ENCODE assay signal across 34 mouse cellular contexts in the genomic region with DNA sequence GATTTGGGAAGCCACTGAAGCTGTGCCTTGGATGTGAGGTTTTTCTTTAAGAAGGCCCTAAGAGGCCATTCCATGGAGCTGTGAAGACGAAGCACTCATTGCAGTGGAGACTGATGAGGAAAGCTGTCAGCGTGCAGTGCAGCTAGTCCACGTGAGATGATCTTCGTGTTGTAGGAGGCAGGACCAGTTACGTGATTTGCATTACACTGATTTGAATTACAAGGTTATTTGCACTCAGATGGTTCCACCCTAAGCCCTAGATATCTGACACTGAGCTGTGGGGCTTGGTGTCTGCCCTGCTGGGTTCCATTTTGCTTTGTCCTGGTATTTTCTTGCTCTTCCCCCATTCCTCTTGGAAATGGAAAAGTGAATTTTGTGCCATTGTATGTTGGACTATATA. TPM values are rescaled to one million over a fixed set of nuclear protein-coding genes. Genes with fewer than 3 reads are reported as not detected.
"Had no signal": no experiment of that assay in that cellular context is flagged by ENCODE, and none has a peak within 500 bp of the region (broad histone marks: within the 10 kb centered on the region; RNA-seq: fewer than 3 reads in every experiment).

No protein-coding gene starts in this region.

- H3K27me3 ChIP-seq: heart, embryonic 13.5 days; heart, embryonic 15.5 days; hindbrain, embryonic 13.5 days; intestine, embryonic 15.5 days; limb, embryonic 13.5 days; limb, embryonic 15.5 days; liver, embryonic 12.5 days had no signal

- H3K4me3 ChIP-seq: heart, adult 2 months; heart, embryonic 13.5 days; heart, embryonic 15.5 days; hindbrain, embryonic 13.5 days; intestine, embryonic 15.5 days; limb, embryonic 13.5 days; limb, embryonic 15.5 days; liver, embryonic 12.5 days had no signal

- H3K36me3 ChIP-seq: heart, embryonic 13.5 days; heart, embryonic 15.5 days; hindbrain, embryonic 13.5 days; intestine, embryonic 15.5 days; limb, embryonic 13.5 days; limb, embryonic 15.5 days; liver, embryonic 12.5 days had no signal

- H3K4me1 ChIP-seq: heart, embryonic 13.5 days; heart, embryonic 15.5 days; hindbrain, embryonic 13.5 days; intestine, embryonic 15.5 days; limb, embryonic 13.5 days; limb, embryonic 15.5 days; liver, embryonic 12.5 days had no signal

- DNase-seq: gastrocnemius, postnatal 14 days; gastrocnemius, postnatal 36 days; heart, adult 11 months; heart, adult 2 months; heart, postnatal 14 days; heart, postnatal 36 days; kidney, adult 18-20 months; kidney, adult 8-10 months; kidney, postnatal 14 days; kidney, postnatal 36 days; layer of hippocampus, adult 9-11 months; layer of hippocampus, postnatal 36 days; left cerebral cortex, postnatal 4 days; lung, adult 18-20 months had no signal

- H3K4me2 ChIP-seq: heart, embryonic 11.5 days; heart, embryonic 13.5 days; heart, embryonic 15.5 days; hindbrain, embryonic 13.5 days; intestine, embryonic 15.5 days; limb, embryonic 13.5 days; limb, embryonic 15.5 days; liver, embryonic 12.5 days had no signal

- ATAC-seq: hindbrain, embryonic 16.5 days; inflammation-experienced regulatory T-cells, adult 6 months; intestine, embryonic 15.5 days; intestine, postnatal 0 days; liver, embryonic 12.5 days had no signal

- H3K27ac ChIP-seq: heart, adult 2 months; heart, embryonic 13.5 days; heart, embryonic 15.5 days; hindbrain, embryonic 13.5 days; intestine, embryonic 15.5 days; limb, embryonic 13.5 days; limb, embryonic 15.5 days; liver, embryonic 12.5 days; liver, embryonic 14.5 days had no signal

- H3K9ac ChIP-seq: heart, embryonic 13.5 days; heart, embryonic 15.5 days; hindbrain, embryonic 13.5 days; intestine, embryonic 15.5 days; limb, embryonic 13.5 days; limb, embryonic 15.5 days; liver, embryonic 12.5 days; liver, embryonic 14.5 days had no signal

- H3K9me3 ChIP-seq: heart, embryonic 13.5 days; heart, embryonic 15.5 days; hindbrain, embryonic 13.5 days; intestine, embryonic 15.5 days; limb, embryonic 13.5 days; limb, embryonic 15.5 days; liver, embryonic 12.5 days had no signal

RNA-seq across cellular contexts. Expression of a gene that starts 44.1 kb away (rescaled TPM):
- polyA plus RNA-seq: heart, adult 2 months; heart, embryonic 11.5 days; heart, embryonic 13.5 days; heart, embryonic 15.5 days; heart, postnatal 0 days; hindbrain, embryonic 11.5 days; hindbrain, embryonic 13.5 days; hindbrain, embryonic 16.5 days; inflammation-experienced regulatory T-cells, adult 6 months; intestine, embryonic 15.5 days; intestine, postnatal 0 days; kidney, embryonic 14.5 days; kidney, embryonic 16.5 days; large intestine, adult 2 months; limb, embryonic 11.5 days; limb, embryonic 13.5 days; limb, embryonic 15.5 days; liver, adult 2 months; liver, embryonic 12.5 days; liver, embryonic 14.5 days; liver, embryonic 16.5 days had no signal
